Mouse (Mus musculus): ENCODE measurements at regions not wholly inside any gene's neighbourhood (a gene's known extent, or its start where the extent isn't known, plus 50 kb on each side); places are given as distances from the start of the nearest gene placed in this dataset.

DNA sequence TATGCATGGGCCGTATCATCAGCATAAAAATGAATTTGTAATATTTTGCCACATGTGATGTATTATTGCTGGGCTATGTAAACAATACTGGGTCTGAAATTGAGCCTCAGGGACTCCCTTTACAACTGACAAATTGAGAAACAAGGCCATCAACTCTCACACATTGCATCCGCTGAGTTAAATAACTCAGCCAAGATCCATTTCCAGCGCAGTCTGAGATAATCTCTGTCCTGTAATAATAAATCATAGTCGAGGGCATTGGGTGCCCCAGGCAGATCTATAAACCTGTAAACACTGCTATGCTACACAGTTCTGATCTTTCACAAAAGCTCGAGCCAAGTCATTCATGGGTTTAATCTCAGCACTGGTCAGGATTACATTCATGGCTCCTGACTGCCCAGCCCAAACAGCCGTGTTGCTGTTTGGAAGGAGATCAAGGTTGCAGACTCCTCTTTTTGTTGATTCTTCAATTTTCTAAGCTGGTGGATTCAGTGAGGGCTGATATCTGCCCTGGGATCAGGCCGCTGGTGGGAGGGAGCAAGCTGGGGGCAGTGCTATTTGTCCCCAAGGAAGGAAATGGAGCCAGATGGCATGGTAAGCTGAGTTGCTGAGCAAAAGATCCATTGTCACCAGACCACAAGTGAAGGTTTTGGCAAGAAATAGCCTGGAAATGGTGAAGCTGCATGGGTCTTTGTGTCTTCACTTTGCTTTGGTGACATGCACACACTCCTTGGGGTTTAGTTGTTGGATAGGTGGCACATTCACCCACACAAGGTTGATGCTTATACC is 160.0 kb upstream of the Bmper start:
- in situ Hi-C loops (cut with MboI, MseI) = no loop called here

DNA sequence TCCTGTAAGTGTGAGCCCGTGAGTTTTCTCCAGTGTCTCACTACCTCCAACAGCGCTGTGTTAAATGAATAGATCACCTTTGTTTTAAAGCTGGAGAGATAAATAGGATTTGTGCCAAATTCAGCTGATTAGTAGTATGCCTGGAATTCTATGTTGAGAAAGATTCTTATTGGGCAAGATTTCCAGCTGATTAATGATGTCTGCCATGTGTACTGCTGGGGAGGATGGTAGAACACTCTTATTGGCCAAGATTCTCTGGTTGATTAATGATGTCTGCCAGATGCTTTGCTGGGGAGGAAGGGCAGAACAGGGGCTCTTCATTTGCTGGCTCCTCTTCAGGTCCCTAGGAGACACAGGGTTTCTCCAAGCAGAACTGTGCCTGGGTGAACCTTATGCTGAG is 158.9 kb upstream of the Bmper start:
- in situ Hi-C loops (cut with MboI, MseI) = no loop called here

DNA sequence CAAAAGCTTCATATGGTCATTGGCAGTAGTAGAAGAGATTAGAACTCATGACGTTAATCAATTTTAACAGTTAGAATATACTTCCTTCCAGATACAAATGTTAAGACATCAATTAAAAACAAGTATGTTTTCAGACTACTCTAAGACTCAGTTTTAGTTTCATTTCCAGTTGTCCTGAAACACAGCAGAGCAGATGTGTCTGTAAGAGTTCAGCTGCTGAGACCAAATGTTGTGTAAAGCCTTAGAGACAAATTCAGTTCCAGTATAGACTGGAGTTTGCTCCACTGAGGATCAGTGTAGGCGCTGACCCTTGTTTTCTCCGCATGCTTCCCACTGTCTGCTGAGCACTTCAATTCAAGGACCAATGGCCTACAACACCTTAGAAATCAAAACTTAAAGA is 158.1 kb upstream of the Bmper start:
- in situ Hi-C loops (cut with MboI, MseI) = no loop called here

DNA sequence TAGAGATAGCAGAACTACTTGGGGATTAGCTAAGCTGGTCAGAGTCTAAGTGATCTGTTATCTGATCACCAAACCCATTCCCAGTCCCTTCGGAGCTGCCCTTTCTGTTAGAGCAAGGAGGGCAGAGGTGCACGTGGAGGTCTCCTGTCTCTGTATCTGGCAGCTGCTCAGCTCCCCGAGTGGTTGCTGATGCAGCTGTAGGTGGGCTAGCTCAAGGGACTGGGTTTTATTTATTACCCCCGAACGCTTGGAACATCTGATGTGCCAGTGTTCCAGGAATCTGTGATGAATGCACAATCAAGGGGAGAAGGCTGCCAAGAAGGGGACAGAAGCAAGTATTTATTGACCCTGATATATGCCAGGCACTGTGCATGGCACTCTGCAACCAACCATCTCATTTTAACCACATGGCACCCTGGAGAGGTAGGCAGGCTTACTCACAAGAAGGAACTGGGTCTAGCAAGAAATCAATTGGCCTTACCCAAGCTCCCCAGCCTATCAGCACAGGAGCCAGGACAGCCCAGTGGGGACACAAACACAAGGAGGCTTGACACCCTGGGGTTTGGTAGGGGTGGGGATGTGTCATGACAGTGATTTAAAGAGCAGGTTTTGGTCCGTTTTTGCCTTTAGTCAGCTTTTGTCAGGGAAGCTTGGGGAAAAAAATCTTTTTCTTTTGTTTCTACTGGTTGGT is 154.6 kb upstream of the Bmper start:
- in situ Hi-C loops (cut with MboI, MseI) = no loop called here

DNA sequence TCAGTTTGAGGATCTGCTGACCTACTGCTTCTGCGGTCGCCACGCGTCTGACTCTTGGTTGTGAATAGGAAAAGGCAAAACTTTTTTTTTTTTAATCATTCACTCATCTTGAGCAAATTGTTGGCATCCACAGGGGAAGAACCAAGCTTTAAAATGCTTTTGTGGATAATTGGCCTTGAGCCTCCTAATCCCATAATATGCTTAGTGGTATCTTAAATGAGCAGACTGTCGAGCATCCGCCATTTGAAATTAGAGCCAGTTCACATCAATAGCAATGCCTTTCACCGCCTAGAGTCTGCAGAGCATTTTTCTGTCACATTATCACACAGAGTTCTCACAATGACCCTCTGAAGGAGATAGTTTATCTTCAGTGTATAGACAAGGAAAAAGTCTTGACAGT is 153.7 kb upstream of the Bmper start:
- in situ Hi-C loops (cut with MboI, MseI) = no loop called here

DNA sequence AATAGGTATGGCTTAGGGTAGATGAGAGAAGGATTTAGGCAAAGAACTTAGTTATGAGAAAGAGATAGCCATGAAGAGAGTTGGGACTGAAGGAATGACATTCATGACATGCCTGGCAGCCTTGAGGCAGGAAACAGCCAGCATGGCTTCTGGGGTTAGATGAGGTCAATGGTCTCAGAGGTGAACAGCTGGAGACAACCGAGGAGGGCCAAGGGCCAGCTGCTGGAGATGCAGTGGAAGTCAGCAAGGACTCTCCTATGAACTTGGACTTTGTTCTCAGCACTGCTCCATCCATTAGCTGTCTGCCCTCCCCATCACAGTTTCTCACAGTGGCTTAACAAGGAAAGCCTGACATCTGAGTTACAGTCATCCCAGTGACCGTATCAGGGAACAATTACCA is 151.9 kb upstream of the Bmper start:
- in situ Hi-C loops (cut with MboI, MseI) = no loop called here

DNA sequence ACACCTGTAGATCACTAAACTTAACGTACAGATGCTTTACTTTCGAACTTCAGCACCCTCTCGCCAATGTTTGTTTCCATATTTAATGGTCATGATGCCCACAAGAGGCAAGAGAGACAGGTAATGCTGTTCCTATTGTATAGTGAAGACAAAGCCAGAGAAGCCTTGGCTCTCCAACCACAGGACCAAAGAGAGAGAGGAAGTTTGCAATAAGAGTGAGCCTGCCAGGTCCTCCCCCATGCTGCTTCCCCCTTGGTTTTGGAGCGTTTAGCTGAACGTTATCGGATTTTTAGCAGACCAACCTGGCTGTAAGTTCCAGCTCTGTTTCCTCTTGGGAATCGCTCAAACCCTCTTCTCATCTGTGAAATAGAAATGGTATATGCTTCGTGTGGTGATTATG is 150.1 kb upstream of the Bmper start:
- in situ Hi-C loops (cut with MboI, MseI) = no loop called here

DNA sequence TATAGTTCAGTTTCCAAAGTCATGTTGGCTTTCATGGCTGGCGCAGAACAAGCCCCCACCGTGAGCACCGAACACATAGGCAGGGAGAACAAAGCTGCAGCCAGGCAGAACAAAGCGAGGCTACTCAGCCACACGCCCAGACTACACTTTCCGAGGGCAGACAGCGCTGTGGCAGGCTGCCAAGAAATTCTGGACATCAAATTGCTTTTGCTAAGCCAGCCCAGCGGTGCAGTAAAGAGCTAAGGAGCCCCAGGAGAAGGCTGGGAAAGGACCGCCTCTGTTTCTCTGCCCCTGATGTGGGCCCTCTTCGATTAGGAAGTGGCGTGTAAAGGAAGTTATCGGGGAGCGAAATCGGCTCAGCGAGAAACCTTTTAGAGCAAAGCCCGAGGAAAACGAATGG is 139.3 kb upstream of the Bmper start:
- in situ Hi-C loops (cut with MboI, MseI) = no loop called here

DNA sequence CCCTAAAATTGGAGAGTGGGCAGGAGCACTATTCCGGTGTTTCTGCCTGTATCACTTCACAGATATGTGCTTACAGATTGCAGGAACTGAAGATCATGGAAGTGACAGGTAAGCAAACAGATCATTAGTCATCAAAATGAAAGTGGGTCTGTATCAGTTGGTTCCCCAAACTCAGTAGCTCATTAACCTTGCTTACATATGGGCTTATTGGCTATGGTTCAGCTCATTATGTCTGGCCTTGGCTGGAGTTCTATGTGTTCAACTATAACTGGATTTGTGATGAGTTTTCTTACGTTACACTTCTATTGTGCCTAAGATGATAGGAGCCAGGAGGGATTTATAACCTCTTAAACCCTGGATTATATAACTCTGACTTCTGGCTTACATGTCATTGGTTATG is 133.5 kb upstream of the Bmper start:
- in situ Hi-C loops (cut with MboI, MseI) = no loop called here

DNA sequence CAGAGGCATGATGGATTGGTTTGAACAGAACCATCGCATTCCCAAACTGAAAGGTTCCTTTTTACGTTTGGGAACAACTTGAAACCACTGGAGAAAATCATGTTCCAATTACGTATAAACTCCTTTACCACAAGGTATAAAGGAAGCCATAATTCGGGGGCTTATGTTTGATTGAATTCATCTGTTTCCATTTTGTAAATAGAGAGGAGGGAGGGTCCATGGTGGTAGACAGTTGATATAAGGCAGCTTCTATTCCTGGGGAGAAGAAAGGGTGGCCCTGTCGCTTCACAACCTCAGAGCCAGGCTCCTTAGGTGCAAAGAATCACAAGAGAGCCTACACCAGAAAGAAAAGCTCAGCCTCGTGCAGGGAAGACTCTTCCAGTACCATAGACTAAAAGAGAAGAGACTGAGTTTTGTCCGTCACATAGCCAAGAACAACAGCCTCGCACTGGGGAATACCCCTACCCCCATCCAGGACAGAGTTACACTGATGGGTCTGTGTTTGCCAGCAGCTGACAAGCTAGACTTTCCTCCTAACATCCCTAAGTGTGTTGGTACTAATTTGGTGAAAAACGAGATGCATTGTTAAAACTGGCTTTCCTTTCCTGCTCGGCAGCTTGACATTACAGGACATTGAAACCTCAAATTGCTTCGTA is 125.6 kb upstream of the Bmper start:
- in situ Hi-C loops (cut with MboI, MseI) = no loop called here

DNA sequence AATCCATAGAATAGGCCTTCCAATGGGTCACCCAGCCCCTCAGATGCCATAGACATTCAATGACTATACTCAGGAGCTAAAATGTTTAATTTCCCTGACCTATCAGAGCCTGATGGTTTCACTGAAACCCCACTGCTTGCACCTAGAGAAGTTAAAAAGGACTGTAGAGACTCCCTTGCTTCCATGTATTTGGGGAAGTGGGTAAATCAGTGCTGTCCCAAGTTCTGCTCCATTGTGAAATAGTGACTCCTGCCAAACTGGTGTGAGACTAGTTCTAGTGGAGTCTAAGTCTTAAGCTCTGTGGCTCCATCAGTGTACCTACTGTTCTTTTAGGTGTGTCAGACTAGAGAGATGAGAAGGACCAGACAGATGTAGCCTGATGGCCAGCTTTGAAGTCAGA is 121.3 kb upstream of the Bmper start:
- in situ Hi-C loops (cut with MboI, MseI) = no loop called here

DNA sequence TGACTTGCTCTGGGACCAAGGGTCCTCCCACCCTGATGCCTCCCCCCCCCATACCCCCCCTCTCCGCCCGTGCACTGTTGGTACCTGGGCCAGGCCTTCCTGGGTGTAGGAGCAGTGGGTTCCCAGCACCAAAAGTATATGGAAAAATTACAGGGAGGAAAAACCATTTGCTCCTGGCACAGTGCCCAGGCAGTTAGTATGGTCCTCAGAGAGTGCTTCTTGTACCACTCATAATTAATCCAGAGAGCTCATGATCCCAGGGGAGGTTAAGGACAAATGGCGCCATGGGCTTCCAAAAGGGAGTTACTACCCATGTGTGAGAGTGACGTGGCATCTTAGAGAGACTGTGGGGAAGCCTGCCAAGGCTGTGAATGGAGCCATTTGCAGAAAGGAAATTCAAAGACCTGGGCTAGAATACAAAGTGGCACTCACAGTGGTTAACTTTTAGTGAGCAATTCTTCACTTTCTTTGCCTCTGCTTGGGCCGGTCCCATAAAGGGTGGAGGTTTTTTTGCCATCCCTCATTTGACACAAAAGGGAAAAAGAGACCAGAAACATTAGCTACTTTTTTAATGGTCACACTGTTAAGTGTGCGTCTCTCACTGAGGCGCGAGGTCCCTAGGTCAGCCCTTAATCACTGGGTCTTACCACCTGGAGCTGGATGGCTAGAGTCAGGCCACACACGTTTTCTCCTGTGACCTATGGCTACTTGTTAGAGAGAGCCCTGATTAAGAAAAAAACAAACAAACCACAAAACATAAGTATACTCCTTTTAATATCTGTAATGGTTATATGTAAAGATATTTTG is 120.7 kb upstream of the Bmper start:
- in situ Hi-C loops (cut with MboI, MseI) = no loop called here

DNA sequence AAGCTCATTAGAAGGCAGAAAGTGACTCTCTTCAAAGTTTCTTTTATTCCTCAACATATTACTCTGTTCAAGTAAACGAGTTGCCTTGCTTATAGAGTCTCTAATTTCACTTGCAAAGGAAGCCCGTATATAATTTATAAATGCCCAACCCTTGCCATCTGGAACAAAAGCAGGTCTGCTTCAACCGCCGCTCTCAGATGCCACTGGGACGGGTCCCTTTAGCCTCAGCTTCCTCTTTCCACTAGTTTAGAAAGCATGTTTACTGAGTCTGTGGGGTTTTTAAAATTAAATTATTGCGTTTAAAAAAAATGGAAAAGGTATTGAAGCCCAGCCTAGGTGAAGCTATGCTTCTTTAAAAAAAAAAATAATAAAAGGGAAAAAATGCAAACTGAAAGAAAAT is 111.4 kb upstream of the Bmper start:
- in situ Hi-C loops (cut with MboI, MseI) = loop anchor here in 1 of 2 experiments (10.0 kb wide), 1 partner anchor 743 kb away; no protein-coding TSS in a partner anchor

DNA sequence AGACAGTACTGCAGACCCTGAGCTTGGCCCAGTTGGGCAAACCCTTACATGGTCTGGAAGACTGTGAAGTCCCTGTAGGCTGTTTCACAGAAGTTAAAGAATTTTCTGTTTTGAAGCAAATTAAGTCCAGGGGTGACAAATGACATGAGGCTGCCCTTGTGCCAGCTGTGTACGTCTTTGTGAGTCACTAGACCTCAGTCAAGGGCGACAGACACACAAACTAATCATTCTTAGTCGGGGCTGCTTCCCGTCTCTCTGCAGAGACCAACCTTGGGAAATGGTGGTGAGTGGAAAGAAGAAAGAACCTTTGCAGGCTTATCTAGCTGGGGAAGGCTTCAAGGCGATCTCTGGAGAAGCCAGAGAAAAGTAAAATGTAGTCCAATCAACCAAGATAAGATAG is 107.8 kb upstream of the Bmper start:
- in situ Hi-C loops (cut with MboI, MseI) = loop anchor here in 1 of 2 experiments (10.0 kb wide), 1 partner anchor 740 kb away; no protein-coding TSS in a partner anchor

DNA sequence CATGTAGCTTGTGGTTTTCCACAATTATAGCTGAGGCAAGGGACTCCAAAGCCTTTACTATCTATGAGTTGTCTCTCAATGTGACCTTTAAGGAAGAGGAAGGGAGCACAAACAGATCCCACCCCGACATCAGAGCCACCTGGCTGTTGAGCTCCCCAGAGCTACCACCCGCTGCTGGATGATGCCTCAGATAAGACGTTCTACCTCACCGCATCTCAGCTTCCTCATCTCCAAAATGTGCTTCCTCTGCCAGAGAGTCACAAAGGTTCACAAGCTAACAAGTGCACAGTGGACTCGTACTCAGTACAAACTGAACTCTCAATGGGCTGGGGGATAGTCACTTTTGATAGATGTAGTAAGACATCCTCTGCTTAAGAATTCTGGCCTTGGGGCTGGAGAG is 107.3 kb upstream of the Bmper start:
- in situ Hi-C loops (cut with MboI, MseI) = loop anchor here in 1 of 2 experiments (10.0 kb wide), 1 partner anchor 739 kb away; no protein-coding TSS in a partner anchor

DNA sequence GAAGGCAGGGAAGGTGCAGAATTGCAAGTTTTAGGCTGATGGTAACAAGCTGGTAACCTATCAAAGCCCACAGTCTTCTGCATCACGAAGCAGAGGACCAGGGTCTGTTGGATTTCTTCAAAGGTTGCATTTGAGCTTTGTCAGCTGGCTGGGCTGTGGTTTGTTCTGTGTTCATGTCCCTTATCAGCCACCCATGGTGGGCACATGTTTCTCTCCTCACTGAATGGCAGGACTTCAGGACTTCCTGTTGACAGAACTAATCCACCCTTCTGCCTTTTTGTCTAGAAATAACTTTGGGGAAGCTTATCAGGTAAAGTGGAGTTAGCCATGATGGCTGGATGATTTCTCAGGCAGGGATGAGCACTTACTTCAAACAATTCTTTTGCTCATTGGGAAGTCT is 106.6 kb upstream of the Bmper start:
- in situ Hi-C loops (cut with MboI, MseI) = loop anchor here in 1 of 2 experiments (10.0 kb wide), 1 partner anchor 738 kb away; no protein-coding TSS in a partner anchor

DNA sequence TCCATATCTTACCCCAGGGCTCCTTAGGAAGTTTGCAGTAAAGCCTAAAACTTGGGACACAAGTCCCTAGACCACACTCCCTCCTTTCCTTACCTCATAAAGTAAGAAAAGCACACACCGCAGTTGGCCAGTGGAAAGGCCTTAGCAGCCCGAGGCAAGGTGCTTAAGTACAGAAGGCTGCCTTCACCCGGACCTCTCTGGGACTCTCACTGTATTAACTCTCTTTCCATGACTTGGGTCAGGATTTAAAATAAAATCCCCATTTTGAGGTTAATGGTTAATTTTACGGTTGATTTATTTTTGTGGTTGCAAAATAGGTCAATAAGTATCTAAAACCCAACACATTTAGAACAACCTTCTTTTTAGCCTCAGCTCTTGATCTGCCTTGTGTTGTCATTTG is 103.1 kb upstream of the Bmper start:
- in situ Hi-C loops (cut with MboI, MseI) = loop anchor here in 1 of 2 experiments (10.0 kb wide), 1 partner anchor 735 kb away; no protein-coding TSS in a partner anchor

DNA sequence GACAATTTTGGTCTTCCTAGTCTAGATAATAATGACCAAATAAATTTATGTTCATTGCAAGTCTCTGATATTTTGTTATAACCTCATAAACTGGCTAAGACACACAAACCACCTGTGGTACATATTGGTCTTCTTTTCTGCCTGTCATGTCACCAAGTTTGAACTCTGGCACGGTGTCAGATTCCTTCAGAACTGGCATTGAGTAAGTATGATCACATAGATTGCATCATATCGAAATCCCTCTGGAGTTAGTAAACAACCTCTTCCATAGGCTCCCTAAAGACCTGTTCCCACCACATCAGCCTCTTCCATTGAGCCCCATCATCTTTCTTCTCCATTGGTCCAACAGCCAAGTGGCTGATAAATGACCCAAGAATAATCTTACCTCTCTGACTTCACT is 102.1 kb upstream of the Bmper start:
- in situ Hi-C loops (cut with MboI, MseI) = no loop called here

DNA sequence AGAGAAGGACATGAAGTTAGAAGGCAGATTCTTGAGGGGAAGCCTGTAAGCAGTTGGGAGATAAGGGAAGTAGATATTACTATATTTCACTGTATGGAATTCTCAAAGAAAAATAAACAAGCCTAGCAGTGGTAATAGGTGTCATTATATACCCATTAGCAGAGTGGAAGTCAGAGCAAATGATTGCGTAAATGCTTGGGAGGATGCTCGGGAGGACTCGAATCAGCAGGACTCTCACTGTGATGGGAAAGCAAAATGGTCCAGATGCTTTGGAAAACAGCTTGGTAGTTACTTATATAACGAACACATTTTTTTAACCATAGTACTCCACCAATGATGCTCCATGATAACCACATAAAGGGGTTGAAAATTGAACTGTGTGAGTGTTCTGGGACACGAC is 100.4 kb upstream of the Bmper start:
- in situ Hi-C loops (cut with MboI, MseI) = no loop called here

DNA sequence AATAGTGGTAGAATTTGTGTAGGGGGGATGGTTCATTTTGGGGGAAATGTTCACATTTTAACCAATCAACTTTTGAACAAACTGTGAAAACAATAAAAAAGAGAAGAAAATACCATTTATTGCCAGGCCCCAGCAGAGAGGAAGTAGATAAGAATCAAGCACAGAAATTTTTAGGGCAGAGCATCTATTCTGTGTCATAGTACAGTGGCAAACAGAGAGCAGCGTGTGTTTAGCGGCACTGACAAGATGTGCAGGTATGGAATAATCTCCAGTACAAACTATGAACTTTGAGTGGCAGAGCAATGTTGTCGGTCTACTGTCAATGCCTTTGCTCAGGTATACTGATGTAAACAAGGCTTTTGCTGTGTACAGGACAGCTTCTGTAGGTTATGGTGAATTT is 99.4 kb upstream of the Bmper start:
- in situ Hi-C loops (cut with MboI, MseI) = no loop called here

All from T-helper 17 cell (primary cell).